Mouse (Mus musculus) embryonic stem cell, embryonic (primary cell): Measurements from ENCODE around the gene Pdzrn4.

ENCODE experiments used
- CTCF ChIA-PET, 4 experiments: fragments of 300-600 bp in 2 of 4; fragments of 350-600 bp in 2 of 4; sonication (Branson Sonifier 250); formaldehyde crosslinking; loops; one replicate each; lab custom pipeline; 2022; ENCODE audit warnings: inconsistent platforms in 2 of 4; lab: Charles Lee
- POLR2A ChIA-PET, 4 experiments: fragments of 300-600 bp in 2 of 4; fragments of 350-600 bp in 2 of 4; sonication (Branson Sonifier 250); formaldehyde crosslinking; loops; one replicate each; lab custom pipeline; 2022; ENCODE audit warnings: antibody characterized with exemption in 4 of 4, inconsistent platforms in 1 of 4; lab: Charles Lee

The Pdzrn4 gene

DNA sequence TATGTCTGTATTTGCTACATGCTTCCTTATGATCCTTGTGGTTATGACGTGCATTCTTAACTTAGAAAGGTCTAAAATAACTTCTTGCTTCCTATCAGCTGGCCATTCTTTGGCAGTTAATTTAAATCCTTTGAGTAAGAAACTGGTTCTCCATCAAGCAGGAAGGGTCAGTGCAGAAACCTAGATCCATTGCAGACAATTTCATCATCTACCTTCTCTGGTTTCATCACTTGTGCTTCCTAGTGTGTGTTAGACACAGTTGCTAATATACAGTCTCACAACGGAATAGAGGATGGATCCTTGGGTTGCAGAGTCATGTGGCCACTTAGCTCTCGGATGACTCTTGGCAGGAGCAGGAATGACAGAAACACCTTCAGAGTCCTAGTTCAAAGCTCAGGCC is 397.6 kb downstream of the Pdzrn4 start:
- POLR2A ChIA-PET = no interaction called here
- CTCF ChIA-PET = interaction anchor here in 1 of 4 experiments (0.6 kb wide), 1 partner anchor 1895 kb away, joined by 6 read pairs; no protein-coding TSS in a partner anchor

DNA sequence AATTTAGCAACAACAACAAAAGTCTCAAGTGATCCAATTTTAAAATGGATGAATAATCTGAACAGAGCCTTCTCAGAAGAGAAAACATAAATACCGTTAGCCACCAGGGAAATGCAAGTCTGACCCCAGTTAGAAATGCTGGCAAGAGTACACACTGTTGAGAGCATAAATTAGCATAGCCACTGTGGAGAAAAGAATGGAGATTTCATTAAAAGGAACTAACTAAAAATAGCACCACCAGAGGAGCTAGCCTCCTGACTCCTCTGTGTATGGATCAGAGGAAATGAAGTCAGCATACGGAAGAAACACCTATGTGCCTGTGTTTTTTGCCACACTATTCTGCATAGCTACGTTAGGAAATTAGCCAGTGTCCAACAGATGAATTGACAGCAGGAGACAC is 409.3 kb downstream of the Pdzrn4 start:
- POLR2A ChIA-PET = interaction anchor here in 1 of 4 experiments (0.6 kb wide), 1 partner anchor 20 kb away, joined by 9 read pairs; no protein-coding TSS in a partner anchor

DNA sequence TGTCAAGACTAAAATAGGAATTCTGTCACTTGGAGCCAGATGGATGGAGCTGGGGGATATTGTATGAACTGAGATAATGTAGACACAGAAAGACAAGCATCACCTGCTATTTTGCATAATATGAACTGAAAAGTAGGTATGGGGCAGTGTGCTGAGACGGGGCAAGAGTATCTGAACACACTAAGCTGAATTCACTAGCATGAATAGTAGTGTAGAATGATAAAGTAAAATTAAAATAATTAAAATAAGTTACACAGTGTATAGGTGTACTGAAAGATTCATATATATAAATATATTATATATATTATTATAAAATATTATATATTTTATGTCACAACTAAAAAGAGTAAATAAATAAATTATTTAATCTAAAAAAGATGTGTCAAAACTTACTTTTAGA is 409.7 kb downstream of the Pdzrn4 start:
- ChIA-PET POLR2A (interaction anchor here in 1 of 4 experiments (0.6 to 1.1 kb wide), 2 partner anchors 20 to 111 kb away, joined by 3 to 9 read pairs; no protein-coding TSS in a partner anchor), CTCF (no interaction called here)

More for the DNA sequence above, 409.3 kb downstream of the Pdzrn4 start:
- CTCF ChIA-PET = no interaction called here
